Mouse (Mus musculus): Measurements from ENCODE around the gene Olfr1082. TPM values are rescaled to one million over a fixed set of nuclear protein-coding genes. Genes with fewer than 3 reads are reported as not detected.
"Not testable (repeated sequence)": the region's sequence is repeated elsewhere in the genome, so short reads cannot be mapped to it uniquely, and the experiment has no call there.

Olfr1082 gene
- not detected in 2 replicates for polyA plus RNA-seq (2012)

- H3K4me1 ChIP-seq (ENCODE audit: control insufficient read depth); H3K36me3 ChIP-seq (ENCODE audit: control insufficient read depth); H3K4me3 ChIP-seq (replicated peaks); H3K9me3 ChIP-seq (ENCODE audit: control insufficient read depth, low read length); H3K27me3 ChIP-seq (ENCODE audit: control insufficient read depth): not testable (repeated sequence)
Observed at GRCm38 (mm10) chr2:86598866-86599265, at the start of gene Olfr1082. TSS of gene Olfr1082 (minus strand) at chr2:86598966.

DNA sequence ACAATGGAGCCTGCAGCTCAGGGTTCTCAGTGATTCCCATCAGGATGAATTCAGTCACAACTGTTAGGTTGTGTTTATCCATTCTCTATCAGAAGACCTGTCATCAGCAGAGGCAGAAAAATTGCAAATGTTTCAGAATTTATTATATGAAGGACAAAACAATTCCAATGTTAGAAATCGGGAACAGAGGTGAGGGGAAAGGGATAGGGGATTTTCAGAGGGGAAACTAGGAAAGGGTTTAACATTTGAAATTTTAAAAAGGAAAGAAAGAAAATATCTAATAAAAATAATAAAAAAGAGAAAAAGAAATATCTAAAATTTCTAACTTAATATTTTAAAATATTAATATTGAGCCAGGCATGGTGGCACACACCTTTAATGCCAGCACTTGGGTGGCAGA lies 40.9 kb upstream of the Olfr1082 start, which contains the start of gene Olfr1084:
Olfr1084 (minus strand) TSS at position 101 of the 400 bp plus-strand sequence.
- not testable (repeated sequence) for H3K4me3 ChIP-seq (replicated peaks); H3K9me3 ChIP-seq (ENCODE audit: control insufficient read depth, low read length); H3K36me3 ChIP-seq (ENCODE audit: control insufficient read depth); H3K4me1 ChIP-seq (ENCODE audit: control insufficient read depth); H3K27me3 ChIP-seq (ENCODE audit: control insufficient read depth)

GRCm38 (mm10) chr2:86558135-86558534 lies 40.6 kb downstream of the Olfr1082 start, which contains the start of gene Olfr1080:
TSS of gene Olfr1080 (minus strand) at chr2:86558235.
- not testable (repeated sequence) for H3K36me3 ChIP-seq (ENCODE audit: control insufficient read depth); H3K9me3 ChIP-seq (ENCODE audit: control insufficient read depth, low read length); H3K4me1 ChIP-seq (ENCODE audit: control insufficient read depth); H3K4me3 ChIP-seq (replicated peaks); H3K27me3 ChIP-seq (ENCODE audit: control insufficient read depth)

Other genes starting within 250 kb of the Olfr1082 start
- gene Olfr1055, start 248.7 kb downstream of the Olfr1082 start, polyA plus RNA-seq (2012): not detected in 2 replicates
- gene Olfr1056, start 236.5 kb downstream of the Olfr1082 start, polyA plus RNA-seq (2012): not detected in 2 replicates
- gene Olfr1057, start 220.6 kb downstream of the Olfr1082 start, polyA plus RNA-seq (2012): not detected in 2 replicates
- gene Olfr1058, start 210.4 kb downstream of the Olfr1082 start, polyA plus RNA-seq (2012): not detected in 2 replicates
- gene Olfr1061, start 184.9 kb downstream of the Olfr1082 start, polyA plus RNA-seq (2012): 0.04 TPM in 1 of 2 replicates, not detected in the other
- not detected in 2 replicates for gene Olfr1062, start 172.2 kb downstream of the Olfr1082 start, polyA plus RNA-seq (2012)
- not detected in 2 replicates for gene Olfr1065, start 148.4 kb downstream of the Olfr1082 start, polyA plus RNA-seq (2012)
- gene Olfr1066, start 142.7 kb downstream of the Olfr1082 start, polyA plus RNA-seq (2012): not detected in 2 replicates
- not detected in 2 replicates for gene Olfr228, start 111.6 kb downstream of the Olfr1082 start, polyA plus RNA-seq (2012)
- gene Olfr1076, start 90.5 kb downstream of the Olfr1082 start, polyA plus RNA-seq (2012): not detected in 2 replicates
- not detected in 2 replicates for gene Olfr1079, start 56.5 kb downstream of the Olfr1082 start, polyA plus RNA-seq (2012)
- gene Olfr1080, start 40.7 kb downstream of the Olfr1082 start, polyA plus RNA-seq (2012): not detected in 2 replicates
- not detected in 2 replicates for gene Olfr1084, start 40.8 kb upstream of the Olfr1082 start, polyA plus RNA-seq (2012)
- not detected in 2 replicates for gene Olfr1085, start 63.1 kb upstream of the Olfr1082 start, polyA plus RNA-seq (2012)
- not detected in 2 replicates for gene Olfr1086, start 81.1 kb upstream of the Olfr1082 start, polyA plus RNA-seq (2012)
- gene Olfr1087, start 99.4 kb upstream of the Olfr1082 start, polyA plus RNA-seq (2012): not detected in 2 replicates
- not detected in 2 replicates for gene Olfr1089, start 134.7 kb upstream of the Olfr1082 start, polyA plus RNA-seq (2012)
- gene Olfr1090, start 160.0 kb upstream of the Olfr1082 start, polyA plus RNA-seq (2012): not detected in 2 replicates
- not detected in 2 replicates for gene Olfr1093, start 183.5 kb upstream of the Olfr1082 start, polyA plus RNA-seq (2012)
- gene Olfr141, start 211.1 kb upstream of the Olfr1082 start, polyA plus RNA-seq (2012): not detected in 2 replicates
- gene Olfr1094, start 225.7 kb upstream of the Olfr1082 start, polyA plus RNA-seq (2012): 0.03 TPM in 1 of 2 replicates, not detected in the other

Measured in erythroblast, embryonic 14.5 days (primary cell).